In the genomic region with DNA sequence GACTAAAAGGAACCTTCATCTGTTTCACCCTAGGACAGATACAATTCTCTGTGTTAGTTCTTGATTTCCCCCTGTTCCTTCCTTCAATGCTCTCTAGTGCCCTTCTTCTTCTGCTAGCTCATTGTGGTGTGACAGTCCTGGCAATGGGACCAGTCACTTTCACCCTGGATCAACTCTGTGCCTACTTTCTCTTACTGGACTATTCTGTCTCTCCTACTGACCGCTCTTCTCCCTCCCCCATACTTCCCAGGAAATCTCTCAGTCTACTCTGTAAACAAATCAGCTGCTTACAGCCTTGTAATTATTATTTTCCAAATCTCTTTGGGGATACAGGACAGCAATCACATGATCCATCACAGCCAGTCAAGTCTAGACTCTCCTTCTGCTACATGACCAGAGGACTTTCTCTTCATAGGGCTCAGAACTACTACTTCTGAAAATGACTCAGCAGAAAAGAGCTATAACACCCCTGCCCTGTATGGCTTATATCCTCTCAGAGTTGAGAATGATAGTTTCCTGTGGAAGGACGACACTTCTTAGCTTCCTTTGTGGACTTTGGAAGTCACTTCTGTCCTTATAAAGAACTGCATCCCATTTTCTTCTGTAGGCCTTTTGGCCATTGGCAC, we compare ENCODE assay signal across 22 mouse cellular contexts.
DNase-seq lines count a peak whose midpoint lies in the region; ATAC-seq and TF ChIP-seq lines count a peak whose summit lies in the region.
"Had no signal": no experiment of that assay in that cellular context is flagged by ENCODE, and none has a peak within 500 bp of the region (broad histone marks: within the 10 kb centered on the region; RNA-seq: fewer than 3 reads in every experiment).

No protein-coding gene starts in this region.

- TF ChIP-seq CTCF in liver, adult 2 months (IDR thresholded peaks at IDR 0.05; ENCODE audit: low read depth, low read length): no peak
- no peak for TF ChIP-seq CTCF in lung, postnatal 0 days (IDR thresholded peaks at IDR 0.05)
- TF ChIP-seq CTCF in liver, embryonic 14.5 days (IDR thresholded peaks at IDR 0.05; ENCODE audit: low read depth): no peak

- no peak overlapping the region for H3K9ac ChIP-seq in liver, adult 2 months (ENCODE audit: low read depth, low read length)
- H3K9ac ChIP-seq in lung, postnatal 0 days (replicated peaks; ENCODE audit: low read depth): no peak overlapping the region
- no peak overlapping the region for H3K9ac ChIP-seq in liver, embryonic 14.5 days (replicated peaks)
- H3K9ac ChIP-seq: embryonic facial prominence, embryonic 15.5 days; forebrain, embryonic 12.5 days; forebrain, postnatal 0 days; heart, embryonic 13.5 days; hindbrain, embryonic 15.5 days had no signal

- TF ChIP-seq EP300 in lung, postnatal 0 days (IDR thresholded peaks at IDR 0.05): no peak
- TF ChIP-seq EP300 in liver, embryonic 14.5 days (IDR thresholded peaks at IDR 0.05; ENCODE audit: low read depth): no peak

- no peaks in the 10 kb centered on the region for H3K9me3 ChIP-seq in lung, postnatal 0 days (ENCODE audit: low read length)
- H3K9me3 ChIP-seq in liver, embryonic 14.5 days (ENCODE audit: control insufficient read depth, low read length): no peaks in the 10 kb centered on the region
- H3K9me3 ChIP-seq in embryonic facial prominence, embryonic 10.5 days: no peaks in the 10 kb centered on the region
- H3K9me3 ChIP-seq: embryonic facial prominence, embryonic 15.5 days; forebrain, embryonic 12.5 days; heart, embryonic 13.5 days; hindbrain, embryonic 15.5 days had no signal

- H3K4me3 ChIP-seq in liver, adult 2 months (ENCODE audit: insufficient read depth, low read depth, low read length): no peak overlapping the region
- H3K4me3 ChIP-seq in lung, postnatal 0 days (ENCODE audit: low read depth, low read length): no peak overlapping the region
- H3K4me3 ChIP-seq in liver, embryonic 14.5 days (ENCODE audit: insufficient read depth in 1 of 2, low read depth in 2 of 2, low read length in 2 of 2): no peak overlapping the region
- no peak overlapping the region for H3K4me3 ChIP-seq in embryonic facial prominence, embryonic 10.5 days
- H3K4me3 ChIP-seq: embryonic facial prominence, embryonic 15.5 days; forebrain, embryonic 12.5 days; heart, embryonic 13.5 days; hindbrain, embryonic 15.5 days had no signal

- H3K27me3 ChIP-seq in liver, adult 2 months (ENCODE audit: control insufficient read depth, insufficient read depth, low read length): no peaks in the 10 kb centered on the region
- H3K27me3 ChIP-seq in lung, postnatal 0 days (replicated peaks; ENCODE audit: insufficient read depth, low read length): no peaks in the 10 kb centered on the region
- no peaks in the 10 kb centered on the region for H3K27me3 ChIP-seq in liver, embryonic 14.5 days (ENCODE audit: control insufficient read depth, insufficient read depth, low read length)
- H3K27me3 ChIP-seq in embryonic facial prominence, embryonic 10.5 days (replicated peaks; ENCODE audit: low read depth, poor library complexity, severe bottlenecking): no peaks in the 10 kb centered on the region
- H3K27me3 ChIP-seq: embryonic facial prominence, embryonic 15.5 days; forebrain, embryonic 12.5 days; heart, embryonic 13.5 days; hindbrain, embryonic 15.5 days had no signal

- H3K36me3 ChIP-seq in liver, adult 2 months (ENCODE audit: control insufficient read depth, insufficient read depth, low read length): no peaks in the 10 kb centered on the region
- no peaks in the 10 kb centered on the region for H3K36me3 ChIP-seq in lung, postnatal 0 days (ENCODE audit: insufficient read depth, low read length)
- H3K36me3 ChIP-seq in liver, embryonic 14.5 days (replicated peaks; ENCODE audit: control insufficient read depth, insufficient read depth, low read depth): no peaks in the 10 kb centered on the region
- no peaks in the 10 kb centered on the region for H3K36me3 ChIP-seq in embryonic facial prominence, embryonic 10.5 days (replicated peaks)
- H3K36me3 ChIP-seq: embryonic facial prominence, embryonic 15.5 days; forebrain, embryonic 12.5 days; heart, embryonic 13.5 days; hindbrain, embryonic 15.5 days had no signal

- no peak overlapping the region; the same call in 1 of the 2 replicates for H3K27ac ChIP-seq in liver, adult 2 months (replicated peaks; ENCODE audit: insufficient read depth, low read depth, low read length)
- H3K27ac ChIP-seq in lung, postnatal 0 days (ENCODE audit: low read length): no peak overlapping the region
- H3K27ac ChIP-seq in liver, embryonic 14.5 days: no peak overlapping the region; the same call in 1 of the 2 replicates
- H3K27ac ChIP-seq in embryonic facial prominence, embryonic 10.5 days (replicated peaks): no peak overlapping the region
- H3K27ac ChIP-seq: embryonic facial prominence, embryonic 15.5 days; forebrain, embryonic 12.5 days; heart, embryonic 13.5 days; hindbrain, embryonic 15.5 days had no signal

- no peaks in the 10 kb centered on the region for H3K4me1 ChIP-seq in liver, adult 2 months (ENCODE audit: control insufficient read depth, insufficient read depth, low read length)
- H3K4me1 ChIP-seq in lung, postnatal 0 days (ENCODE audit: insufficient read depth, low read depth, low read length): no peaks in the 10 kb centered on the region
- H3K4me1 ChIP-seq in liver, embryonic 14.5 days (replicated peaks; ENCODE audit: control insufficient read depth in 2 of 2, insufficient read depth in 2 of 2, low read length in 1 of 2): peaks cover 8 to 10% of the 10 kb centered on the region in 2 experiments
- no peaks in the 10 kb centered on the region for H3K4me1 ChIP-seq in embryonic facial prominence, embryonic 10.5 days
- H3K4me1 ChIP-seq: embryonic facial prominence, embryonic 15.5 days; forebrain, embryonic 12.5 days; hindbrain, embryonic 15.5 days had no signal

- TF ChIP-seq POLR2A in liver, adult 2 months (IDR thresholded peaks at IDR 0.05; ENCODE audit: extremely low read depth, insufficient read depth, low read length): no peak

- no peaks in the 10 kb centered on the region for H3K79me2 ChIP-seq in liver, adult 2 months (ENCODE audit: control insufficient read depth, insufficient read depth, low read length)

- DNase-seq in liver, adult 2 months (ENCODE audit: extremely low read depth, low read depth, low spot score): peak; percentile 5
- no peak for DNase-seq in liver
- DNase-seq in lung, postnatal 0 days (ENCODE audit: low spot score): no peak
- DNase-seq in lung, postnatal 4 days: no peak
- DNase-seq in liver, embryonic 14.5 days (ENCODE audit: low read depth in 3 of 3, low spot score in 3 of 3): no peak
- no peak for DNase-seq in T-cell, adult 2 months (ENCODE audit: low spot score)
- DNase-seq in embryonic facial prominence, embryonic 10.5 days (ENCODE audit: low spot score): no peak
- DNase-seq in thymus, postnatal 36 days: no peak
- DNase-seq: adrenal gland, adult 2 months; adrenal gland, postnatal 25 days; cerebellum, adult 18-20 months; cerebellum, adult 9-11 months; cerebellum, postnatal 36 days; forebrain, postnatal 0 days; gastrocnemius, postnatal 25 days; heart, adult 11 months; heart, postnatal 36 days had no signal

- no peak overlapping the region for H3K4me2 ChIP-seq in lung, postnatal 0 days (replicated peaks; ENCODE audit: low read depth, low read length)
- no peak overlapping the region for H3K4me2 ChIP-seq in liver, embryonic 14.5 days (ENCODE audit: low read depth)
- H3K4me2 ChIP-seq: embryonic facial prominence, embryonic 15.5 days; forebrain, embryonic 12.5 days; heart, embryonic 13.5 days; hindbrain, embryonic 15.5 days had no signal

- WGBS in liver, adult 2 months: 83% methylated on average over 2 of the region's 2 CpGs
- 52% methylated on average over 2 of the region's 2 CpGs for WGBS in lung, postnatal 0 days
- WGBS in liver, embryonic 14.5 days (ENCODE audit: insufficient replicate concordance): 54% methylated on average over 2 of the region's 2 CpGs
- WGBS in embryonic facial prominence, embryonic 10.5 days: 82% methylated on average over 2 of the region's 2 CpGs

- peak; percentile 35; the same call in 1 of the 2 replicates for ATAC-seq in lung, postnatal 0 days
- ATAC-seq in liver, embryonic 14.5 days (ENCODE audit: insufficient read depth): peak; percentile 83
- ATAC-seq: activated CD4-positive, CD25-positive, alpha-beta regulatory T cell, adult 4 months; forebrain, postnatal 0 days had no signal
